Mouse (Mus musculus) left cerebral cortex, adult 8-10 months (tissue): ENCODE measurements around the gene Ttll3. TPM values are rescaled to one million over a fixed set of nuclear protein-coding genes. Genes with fewer than 3 reads are reported as not detected.

ENCODE experiments used
- DNase-seq, 2 experiments: peaks; one replicate each; pipeline ENCODE4 v3.0.0; 2022; ENCODE audit warnings: low spot score in 2 of 2
- total RNA-seq, 4 experiments: library from RNA; stranded (reverse); gene quantifications; 2 replicates each; pipeline ENCODE4 v1.2.4; 2022

The Ttll3 gene
- total RNA-seq, 4 experiments from 2014 or later: 8.6 to 13.9 (median 11.8) TPM

DNA sequence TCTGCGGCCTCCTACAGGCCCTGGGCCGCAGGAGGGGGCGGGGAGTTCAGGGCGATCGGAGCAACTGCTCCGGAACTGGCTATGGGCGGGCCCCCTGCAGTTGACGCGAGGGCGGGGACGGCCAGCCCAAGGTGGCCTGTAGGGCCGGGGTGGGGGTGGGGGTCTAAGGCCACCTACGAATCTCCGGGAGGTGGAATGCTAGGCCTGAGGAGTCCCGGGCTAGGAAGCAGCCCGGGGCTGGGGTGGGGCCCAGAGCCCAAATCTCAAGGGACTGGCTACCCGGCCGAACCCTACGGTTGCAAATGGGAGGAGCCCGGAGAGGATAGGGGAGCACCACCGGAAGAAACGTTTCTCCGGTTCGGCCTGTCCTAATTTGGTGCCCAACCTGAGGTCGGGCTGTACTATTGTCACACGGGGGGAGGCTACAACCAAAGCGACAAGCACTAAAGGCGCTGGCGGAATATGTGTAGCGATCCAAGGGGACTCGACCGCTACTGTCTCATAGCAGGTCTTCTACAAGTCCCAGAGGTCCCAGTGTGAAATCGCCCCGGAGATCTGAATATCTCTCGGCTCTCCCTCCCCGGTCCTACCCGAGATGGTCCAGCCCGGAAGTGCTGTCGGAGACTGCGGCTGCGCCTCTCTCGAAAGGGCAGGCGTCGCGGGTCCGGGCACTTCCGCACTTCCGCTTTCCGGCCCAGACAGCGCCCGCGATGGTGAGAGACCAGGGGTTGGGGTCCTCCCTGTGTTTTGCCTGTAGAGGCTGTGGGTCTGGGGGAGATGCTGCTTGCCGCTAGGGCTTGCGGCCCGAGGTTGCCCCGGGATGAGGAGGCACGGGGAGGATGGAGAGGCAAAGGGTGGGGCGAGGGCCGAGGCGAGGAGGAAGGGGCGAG, 11.3 kb upstream of the Ttll3 start, which contains the start of the genes Tada3 and Arpc4:
Tada3 (minus strand) TSS at position 388 of the 890 bp plus-strand sequence.
Arpc4 (plus strand) TSS at position 620 of the 890 bp plus-strand sequence.
- peak; percentile 84 to 88 for DNase-seq

DNA sequence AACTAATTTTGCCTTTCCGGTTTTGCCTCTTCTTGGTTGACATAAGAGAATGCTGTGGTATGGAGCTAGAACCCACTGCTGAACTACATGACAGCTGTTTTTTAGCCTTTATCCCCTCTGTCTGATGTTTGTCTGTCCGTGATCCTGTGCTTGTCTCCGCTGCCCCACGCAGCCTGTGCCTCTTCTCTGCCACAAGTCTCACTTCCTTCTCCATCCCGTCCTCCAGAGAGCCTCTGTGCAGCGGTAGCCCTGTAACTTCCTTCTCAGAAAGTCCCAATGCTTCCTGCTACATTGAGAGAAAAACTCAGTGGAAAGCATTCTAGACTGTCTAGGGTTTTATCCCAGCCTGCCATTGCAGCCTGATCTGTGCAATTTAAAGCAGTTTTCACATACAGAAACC, 9.8 kb upstream of the Ttll3 start:
- DNase-seq: no peak

DNA sequence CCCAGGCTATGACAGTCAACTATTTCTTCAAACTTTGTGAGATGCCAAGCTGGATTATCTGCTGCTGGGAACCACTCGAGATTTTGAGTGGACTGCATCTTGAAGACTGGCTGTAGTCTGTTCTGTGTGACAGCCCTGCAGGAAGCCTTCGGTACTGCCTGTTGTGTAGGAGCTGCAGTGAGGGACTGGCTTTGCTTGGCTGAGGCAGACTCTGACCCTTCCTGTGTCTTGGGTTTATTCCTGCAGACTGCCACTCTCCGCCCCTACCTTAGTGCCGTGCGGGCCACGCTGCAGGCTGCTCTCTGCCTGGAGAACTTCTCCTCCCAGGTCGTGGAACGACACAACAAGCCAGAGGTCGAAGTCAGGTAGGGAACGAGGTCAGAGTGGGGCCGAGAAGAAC, 8.6 kb upstream of the Ttll3 start:
- no peak for DNase-seq

DNA sequence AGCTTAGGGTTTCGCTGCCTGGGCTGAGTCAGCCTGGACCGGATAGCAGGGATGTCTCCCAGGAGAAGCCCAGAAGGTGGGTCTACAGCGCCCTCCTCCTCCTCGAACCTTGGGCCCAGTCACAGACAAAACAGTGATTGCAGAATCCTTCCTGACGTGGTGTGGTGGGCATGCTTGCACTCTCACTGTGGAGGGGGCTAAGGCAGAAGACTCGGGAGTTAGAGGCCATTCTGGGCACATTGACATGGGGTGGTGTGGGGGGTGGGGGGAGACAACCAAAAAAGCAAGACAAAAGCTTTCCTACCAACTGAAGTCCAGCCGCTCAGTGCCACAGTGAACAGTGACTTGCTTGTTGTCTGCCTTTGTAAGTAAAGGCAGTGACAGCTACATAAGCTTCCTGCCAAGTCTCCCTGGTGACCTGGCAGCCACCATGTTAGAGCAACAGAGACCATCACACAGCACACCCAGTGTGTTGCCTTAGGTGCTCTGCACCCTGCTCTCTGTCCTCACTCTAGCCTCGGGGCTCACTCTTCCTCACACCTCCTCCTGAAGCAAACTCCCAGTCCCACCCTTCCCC, 4.6 kb upstream of the Ttll3 start:
- DNase-seq: peak in 1 of 2 experiments; percentile 51

- no peak for DNase-seq
Measured at GRCm38 (mm10) chr6:113385160-113385714, 3.8 kb upstream of the Ttll3 start.

- no peak for DNase-seq
Measured at GRCm38 (mm10) chr6:113386025-113386424, 3.0 kb upstream of the Ttll3 start.

GRCm38 (mm10) chr6:113390715-113391114, 1.7 kb downstream of the Ttll3 start:
- no peak for DNase-seq

GRCm38 (mm10) chr6:113392015-113392386, 2.9 kb downstream of the Ttll3 start:
- DNase-seq: no peak

DNA sequence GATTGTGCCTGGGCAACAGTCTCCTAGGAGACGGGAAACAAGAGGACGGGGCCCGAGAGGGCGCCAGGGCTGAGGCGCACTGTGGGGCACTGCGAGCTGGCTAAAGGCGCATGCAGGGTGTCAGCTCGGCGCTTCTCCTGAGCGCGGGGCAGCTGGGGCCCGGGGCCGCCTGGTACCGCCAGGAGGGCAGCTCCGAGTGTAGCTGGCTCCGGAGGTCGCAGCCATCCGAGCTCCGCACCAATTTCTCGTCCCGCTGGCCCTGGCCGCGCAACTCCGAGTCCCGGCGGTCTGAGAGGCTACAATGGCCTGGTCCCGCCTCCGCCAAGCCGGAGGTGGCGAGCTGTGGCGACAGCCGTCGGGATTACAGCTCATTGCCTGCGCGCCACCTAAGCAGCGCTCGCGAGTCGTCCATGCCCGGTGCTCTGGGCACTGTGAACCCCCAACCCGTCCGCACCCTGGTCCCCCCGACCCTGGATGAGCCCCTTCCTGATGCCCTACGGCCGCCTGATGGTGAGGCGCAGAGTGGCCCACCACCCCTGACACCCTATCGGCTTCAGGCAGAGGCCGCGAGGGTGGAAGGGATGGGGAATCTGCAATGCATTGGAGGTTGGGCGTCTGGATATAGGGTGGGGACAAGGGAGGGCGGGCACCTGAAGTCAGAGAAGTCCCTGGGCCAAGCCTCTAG, 3.5 kb downstream of the Ttll3 start:
- peak in 1 of 2 experiments; percentile 39 for DNase-seq

GRCm38 (mm10) chr6:113393951-113394350, 4.9 kb downstream of the Ttll3 start:
- DNase-seq: no peak

DNA sequence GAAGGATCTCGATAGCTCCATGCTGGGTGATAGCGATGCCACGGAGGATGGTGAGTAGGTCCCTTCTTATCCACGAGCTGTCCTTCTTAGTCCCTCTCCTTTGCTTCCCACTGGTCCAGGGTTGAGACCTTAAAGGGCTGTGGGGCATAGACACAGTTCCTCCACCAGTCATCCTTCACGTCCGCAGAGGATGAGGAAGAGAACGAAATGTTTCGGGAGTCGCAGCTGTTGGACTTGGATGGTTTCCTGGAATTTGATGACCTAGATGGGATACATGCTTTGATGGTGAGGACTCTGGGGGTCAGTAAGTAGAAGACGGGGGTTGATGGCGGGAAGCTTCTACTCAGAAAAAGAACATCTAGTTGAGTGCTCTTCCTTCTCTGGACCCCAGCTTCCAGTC, 5.8 kb downstream of the Ttll3 start:
- no peak for DNase-seq

- no peak for DNase-seq
Measured at GRCm38 (mm10) chr6:113395501-113395900, 6.4 kb downstream of the Ttll3 start.

DNA sequence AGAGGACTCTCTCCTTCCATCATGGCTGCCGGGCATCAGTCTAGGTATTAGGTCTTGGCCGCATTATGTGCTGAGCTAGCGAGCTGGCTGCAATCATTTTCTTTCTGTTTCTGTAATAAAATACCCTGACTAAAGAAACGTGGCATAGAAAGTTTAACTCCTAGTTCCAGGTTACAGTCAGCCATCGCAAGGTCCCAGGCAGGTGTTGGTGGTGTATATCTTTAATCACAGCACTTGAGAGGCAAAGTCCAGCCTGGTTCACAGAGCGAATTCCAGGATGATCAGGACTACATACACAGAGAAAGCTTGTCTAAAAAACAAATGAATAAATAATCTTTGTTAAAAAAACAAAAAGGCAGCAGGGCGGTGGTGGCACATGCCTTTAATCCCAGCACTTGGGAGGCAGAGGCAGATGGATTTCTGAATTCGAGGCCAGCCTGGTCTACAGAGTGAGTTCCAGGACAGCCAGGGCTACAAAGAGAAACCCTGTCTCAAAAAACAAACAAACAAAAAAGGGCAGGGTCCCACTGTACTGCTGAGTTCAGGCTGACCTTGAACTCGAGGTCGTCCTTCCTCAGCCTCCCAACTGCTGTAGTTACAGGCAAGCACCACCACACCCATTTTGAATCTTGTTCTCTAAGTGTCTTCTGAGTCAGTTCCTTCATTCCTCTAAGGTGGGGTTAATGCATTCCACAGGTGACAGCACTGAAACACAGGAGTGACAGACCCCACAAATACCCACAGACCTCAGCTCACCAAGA, 7.4 kb downstream of the Ttll3 start:
- DNase-seq: no peak

- no peak for DNase-seq
Measured at GRCm38 (mm10) chr6:113402094-113402493, 13.0 kb downstream of the Ttll3 start.

DNA sequence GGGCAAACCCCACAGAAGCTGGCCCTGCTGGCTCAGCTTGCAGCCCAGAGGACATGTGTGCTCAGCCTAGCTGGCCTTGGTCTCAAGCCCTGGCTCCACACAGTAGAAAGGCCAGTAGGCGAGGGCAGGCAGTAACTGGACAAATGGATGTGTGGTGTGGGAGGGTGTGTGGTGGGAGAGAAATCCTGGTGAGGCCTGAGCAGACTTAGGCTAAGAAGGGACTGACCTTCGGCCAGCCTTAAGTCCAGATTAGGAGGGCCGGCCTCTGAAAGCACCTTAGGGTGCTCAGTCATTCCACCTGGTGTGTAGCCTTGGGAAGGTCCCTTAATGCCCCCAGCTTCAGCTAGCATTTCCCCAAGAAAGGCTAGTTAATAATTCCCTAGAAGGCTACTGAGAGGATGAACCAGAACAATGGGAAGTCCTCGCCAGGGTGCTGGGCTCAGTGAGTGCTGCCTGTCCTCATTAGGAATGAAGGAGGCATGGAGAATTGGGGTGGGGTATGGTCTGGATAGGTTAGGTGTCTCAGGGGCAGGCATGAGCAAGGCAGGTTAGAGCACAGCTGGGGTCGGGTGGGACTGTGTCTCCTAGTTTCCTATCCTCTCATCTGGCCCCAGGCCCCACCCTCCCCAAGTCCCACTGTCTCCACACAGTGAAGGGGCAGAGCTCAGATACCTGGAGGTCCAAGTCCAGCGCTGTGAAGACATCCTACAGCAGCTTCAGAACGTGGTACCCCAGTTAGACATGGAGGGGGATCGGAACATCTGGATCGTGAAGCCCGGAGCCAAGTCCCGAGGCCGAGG, 15.8 kb downstream of the Ttll3 start:
- no peak for DNase-seq

GRCm38 (mm10) chr6:113405483-113405882, 16.4 kb downstream of the Ttll3 start:
- DNase-seq: peak in 1 of 2 experiments; percentile 70

DNA sequence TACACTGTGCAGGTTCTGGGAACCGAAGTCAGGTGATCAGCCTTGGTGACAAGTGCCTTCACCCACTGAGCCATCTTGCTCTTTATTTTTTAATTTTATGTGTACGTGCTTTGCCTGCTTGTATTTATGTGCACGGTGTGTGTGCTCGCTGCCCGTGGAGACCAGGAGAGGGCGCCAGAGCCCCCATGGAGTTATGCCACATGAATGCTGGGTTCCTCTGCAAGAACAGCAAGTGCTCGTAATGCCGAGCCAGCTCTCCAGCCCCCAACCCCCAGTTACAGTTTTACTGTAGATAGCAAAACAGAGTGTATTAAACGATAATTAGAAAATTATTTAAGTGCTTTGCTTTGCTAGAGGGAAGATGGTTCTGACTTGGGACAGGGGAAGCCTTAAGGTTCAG, 17.6 kb downstream of the Ttll3 start:
- no peak for DNase-seq

DNA sequence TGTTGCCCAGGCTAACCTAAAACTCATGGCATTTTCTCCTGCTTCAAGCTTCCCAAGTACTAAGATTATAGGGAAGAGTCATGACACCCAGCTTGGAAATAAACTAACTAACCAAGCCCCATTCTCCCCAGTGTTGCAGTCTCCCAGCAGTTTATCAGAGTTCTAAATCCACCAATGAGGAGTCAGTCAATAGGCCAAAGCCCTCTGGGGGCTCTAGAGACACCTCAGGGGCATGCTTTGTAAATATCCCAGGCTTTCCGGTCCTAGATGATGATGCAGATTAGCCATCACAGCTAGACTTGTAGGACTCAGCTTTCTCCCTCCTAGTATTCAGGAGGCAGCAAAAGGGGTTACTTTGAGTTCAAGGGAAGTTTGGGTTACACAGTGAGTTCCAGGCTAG, 20.9 kb downstream of the Ttll3 start:
- DNase-seq: no peak

- DNase-seq: no peak
Measured at GRCm38 (mm10) chr6:113416416-113416815, 27.4 kb downstream of the Ttll3 start.
